Mouse (Mus musculus): Measurements from ENCODE around the gene Khdc3.

- no peak for TF ChIP-seq CTCF (IDR thresholded peaks at IDR 0.05; ENCODE audit: low read depth, low read length)
- no peak for TF ChIP-seq POLR2A (IDR thresholded peaks at IDR 0.05; ENCODE audit: insufficient read depth, low read length)
- no peak for TF ChIP-seq EP300 (IDR thresholded peaks at IDR 0.05; ENCODE audit: insufficient read depth, low read depth, low read length)
Measured at GRCm38 (mm10) chr9:73087581-73087980, 14.1 kb upstream of the Khdc3 start.
